Mouse (Mus musculus): ENCODE measurements around the gene Actr2. TPM values are rescaled to one million over a fixed set of nuclear protein-coding genes. Genes with fewer than 3 reads are reported as not detected.

Actr2 gene
- polyA plus RNA-seq, 2 experiments = 62.6 to 64.4 TPM

DNA sequence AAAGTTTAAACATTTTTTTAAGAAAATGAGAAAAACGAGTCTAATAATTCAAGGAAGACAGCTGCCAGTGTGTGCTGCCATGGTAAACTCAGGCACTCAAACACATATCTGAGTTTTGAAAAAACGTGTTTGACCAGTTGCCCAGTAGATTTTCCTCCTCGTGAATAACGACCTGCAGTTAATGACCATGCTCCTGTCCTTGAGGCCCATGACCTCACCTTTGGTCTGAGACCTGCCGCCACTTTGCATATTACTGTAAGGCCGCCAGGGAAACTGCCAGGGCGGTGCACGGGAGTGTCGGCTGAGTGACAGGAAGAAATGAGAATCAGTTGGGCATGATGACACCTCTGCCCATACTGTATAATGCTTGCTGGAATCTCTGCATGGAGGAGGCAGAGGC lies 85.0 kb downstream of the Actr2 start:
- no peak overlapping the region for H3K27ac ChIP-seq (replicated peaks; ENCODE audit: low read depth, low read length)
- no peak overlapping the region for H3K4me2 ChIP-seq (replicated peaks; ENCODE audit: low read depth, low read length, severe bottlenecking)
- ATAC-seq (ENCODE audit: low FRiP score, low read depth) = no peak
- TF ChIP-seq POLR2A (IDR thresholded peaks at IDR 0.05; ENCODE audit: borderline replicate concordance, extremely low read depth, insufficient read depth, insufficient read length) = no peak
- no peaks in the 10 kb centered on the region for H3K27me3 ChIP-seq (ENCODE audit: control insufficient read depth, insufficient read depth, low read length)
- 69% methylated on average over 9 of the region's 9 CpGs for WGBS
- no peak overlapping the region for H3K4me3 ChIP-seq (replicated peaks; ENCODE audit: low read length)
- peaks cover 3% of the 10 kb centered on the region; the same call in 1 of the 2 replicates for H3K9me3 ChIP-seq (ENCODE audit: control insufficient read depth, low read length)
- no peak overlapping the region for H3K9ac ChIP-seq (ENCODE audit: low read depth, low read length, severe bottlenecking)
- no peak for DNase-seq (ENCODE audit: low spot score)
- peaks cover 13% of the 10 kb centered on the region; the same call in 1 of the 2 replicates for H3K36me3 ChIP-seq (ENCODE audit: control insufficient read depth, insufficient read depth, low read length)
- H3K4me1 ChIP-seq (ENCODE audit: control insufficient read depth, insufficient read depth, low read length) = no peaks in the 10 kb centered on the region

DNA sequence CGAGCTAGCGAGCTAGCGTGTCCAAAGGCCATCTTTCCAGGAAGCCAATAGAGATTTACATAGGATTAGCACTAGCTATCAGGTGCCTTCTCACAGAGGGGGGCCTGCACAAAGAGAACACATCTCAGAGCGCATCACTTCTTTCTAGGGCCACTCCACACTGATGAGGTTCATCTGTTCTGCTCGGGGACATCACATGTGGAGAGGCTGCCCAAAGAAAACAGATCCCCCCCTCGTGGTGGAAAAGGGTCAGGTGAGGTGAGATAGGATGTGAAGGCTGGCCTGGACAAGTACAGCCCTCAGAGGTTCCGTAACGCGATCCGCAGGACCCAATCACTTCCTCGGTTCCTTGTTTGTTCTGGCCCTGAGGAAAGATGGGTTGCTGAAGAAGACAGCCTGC lies 86.8 kb downstream of the Actr2 start:
- H3K27ac ChIP-seq (replicated peaks; ENCODE audit: low read depth, low read length) = no peak overlapping the region
- H3K4me1 ChIP-seq (ENCODE audit: control insufficient read depth, insufficient read depth, low read length) = no peaks in the 10 kb centered on the region
- TF ChIP-seq POLR2A (IDR thresholded peaks at IDR 0.05; ENCODE audit: borderline replicate concordance, extremely low read depth, insufficient read depth, insufficient read length) = no peak
- ATAC-seq (ENCODE audit: low FRiP score, low read depth) = no peak
- DNase-seq (ENCODE audit: low spot score) = no peak
- no peaks in the 10 kb centered on the region for H3K27me3 ChIP-seq (ENCODE audit: control insufficient read depth, insufficient read depth, low read length)
- 55% methylated on average over 11 of the region's 11 CpGs for WGBS
- H3K9me3 ChIP-seq (ENCODE audit: control insufficient read depth, low read length) = peaks cover 10% of the 10 kb centered on the region
- H3K9ac ChIP-seq (ENCODE audit: low read depth, low read length, severe bottlenecking) = no peak overlapping the region
- H3K4me3 ChIP-seq (replicated peaks; ENCODE audit: low read length) = no peak overlapping the region
- peaks cover 27% of the 10 kb centered on the region for H3K36me3 ChIP-seq (ENCODE audit: control insufficient read depth, insufficient read depth, low read length)
- no peak overlapping the region for H3K4me2 ChIP-seq (replicated peaks; ENCODE audit: low read depth, low read length, severe bottlenecking)

DNA sequence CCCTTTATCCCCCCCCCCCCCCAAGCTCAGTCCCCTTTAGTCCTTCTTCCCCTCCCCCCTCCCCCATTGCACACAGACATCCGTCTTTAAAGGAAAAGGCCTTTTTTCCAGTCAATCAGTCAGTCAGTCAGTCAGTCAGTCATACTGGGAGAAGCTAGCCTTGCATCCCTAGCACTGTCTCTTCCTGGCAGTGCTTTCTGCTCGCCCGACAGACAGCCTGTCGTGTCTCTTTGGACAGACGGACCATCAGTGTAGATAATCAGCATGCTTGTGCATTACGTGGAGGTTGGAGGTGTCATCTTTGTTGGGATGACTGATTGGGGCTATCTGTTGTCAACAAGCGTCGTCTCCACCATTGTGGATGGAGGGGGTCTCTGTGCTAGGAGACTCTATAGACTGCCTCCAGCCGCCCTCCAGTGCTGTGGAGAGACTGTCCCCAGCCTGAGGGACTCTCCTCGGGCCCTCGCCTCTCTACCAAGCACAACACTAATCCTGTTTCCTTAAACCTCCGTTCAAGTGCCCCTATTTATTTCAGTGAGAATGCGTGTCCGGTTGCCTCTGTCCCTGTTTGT lies 89.7 kb downstream of the Actr2 start:
- H3K27ac ChIP-seq (replicated peaks; ENCODE audit: low read depth, low read length) = no peak overlapping the region
- DNase-seq (ENCODE audit: low spot score) (no peak), ATAC-seq (ENCODE audit: low FRiP score, low read depth) (no peak)
- 93% methylated on average over 14 of the region's 14 CpGs for WGBS
- no peak overlapping the region for H3K9ac ChIP-seq (ENCODE audit: low read depth, low read length, severe bottlenecking)
- H3K36me3 ChIP-seq (ENCODE audit: control insufficient read depth, insufficient read depth, low read length) = peaks cover 56% of the 10 kb centered on the region
- no peaks in the 10 kb centered on the region for H3K4me1 ChIP-seq (ENCODE audit: control insufficient read depth, insufficient read depth, low read length)
- no peak for TF ChIP-seq POLR2A (IDR thresholded peaks at IDR 0.05; ENCODE audit: borderline replicate concordance, extremely low read depth, insufficient read depth, insufficient read length)
- no peak overlapping the region for H3K4me3 ChIP-seq (replicated peaks; ENCODE audit: low read length)
- H3K9me3 ChIP-seq (ENCODE audit: control insufficient read depth, low read length) = peaks cover 37% of the 10 kb centered on the region
- no peak overlapping the region for H3K4me2 ChIP-seq (replicated peaks; ENCODE audit: low read depth, low read length, severe bottlenecking)
- H3K27me3 ChIP-seq (ENCODE audit: control insufficient read depth, insufficient read depth, low read length) = no peaks in the 10 kb centered on the region

DNA sequence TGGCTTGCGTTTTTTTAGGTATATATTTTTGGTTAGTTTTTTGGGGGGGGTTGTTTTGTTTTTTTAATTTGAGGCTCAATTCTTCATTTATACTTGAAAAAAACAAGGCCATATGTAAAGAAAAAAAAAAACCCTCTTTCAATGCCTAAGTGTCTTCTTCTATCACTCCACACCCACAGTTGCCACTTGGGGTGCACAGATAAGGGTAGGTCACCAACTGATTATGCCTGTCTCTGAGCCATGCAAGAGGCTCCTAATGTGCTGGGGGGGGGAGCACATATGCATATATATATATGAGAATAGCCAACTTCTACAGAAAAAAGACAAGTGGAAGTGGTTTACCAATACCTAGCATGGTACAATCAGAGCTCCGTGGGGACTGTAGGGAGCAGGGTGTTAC lies 90.3 kb downstream of the Actr2 start:
- Histone ChIP-seq H3K27me3 (ENCODE audit: control insufficient read depth, insufficient read depth, low read length) (no peaks in the 10 kb centered on the region), H3K36me3 (ENCODE audit: control insufficient read depth, insufficient read depth, low read length) (peaks cover 60% of the 10 kb centered on the region), H3K4me3 (replicated peaks; ENCODE audit: low read length) (no peak overlapping the region), H3K4me1 (ENCODE audit: control insufficient read depth, insufficient read depth, low read length) (no peaks in the 10 kb centered on the region), H3K4me2 (replicated peaks; ENCODE audit: low read depth, low read length, severe bottlenecking) (no peak overlapping the region), H3K27ac (replicated peaks; ENCODE audit: low read depth, low read length) (no peak overlapping the region), H3K9me3 (ENCODE audit: control insufficient read depth, low read length) (peaks cover 41% of the 10 kb centered on the region), H3K9ac (ENCODE audit: low read depth, low read length, severe bottlenecking) (no peak overlapping the region)
- no peak for DNase-seq (ENCODE audit: low spot score)
- no peak for ATAC-seq (ENCODE audit: low FRiP score, low read depth)
- 91% methylated on average over 2 of the region's 2 CpGs for WGBS
- TF ChIP-seq POLR2A (IDR thresholded peaks at IDR 0.05; ENCODE audit: borderline replicate concordance, extremely low read depth, insufficient read depth, insufficient read length) = no peak

DNA sequence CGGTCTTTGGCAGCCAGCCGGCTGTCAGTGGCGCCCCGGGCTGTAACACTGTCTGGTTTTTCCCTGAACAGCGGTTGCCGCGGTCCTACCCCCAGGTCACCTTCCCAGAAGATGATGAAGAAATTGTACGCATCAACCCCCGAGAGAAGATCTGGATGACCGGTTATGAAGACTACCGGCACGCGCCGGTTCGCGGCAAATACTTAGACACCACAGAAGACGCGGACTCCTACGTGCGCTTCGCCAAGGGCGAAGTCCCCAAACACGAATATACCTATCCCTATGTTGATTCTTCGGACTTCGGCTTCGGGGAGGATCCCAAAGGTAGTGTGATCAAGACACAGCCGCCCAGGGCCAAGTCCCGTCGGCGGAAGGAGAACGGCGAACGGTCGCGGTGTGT lies 92.0 kb downstream of the Actr2 start:
- ATAC-seq (ENCODE audit: low FRiP score, low read depth) (no peak), DNase-seq (ENCODE audit: low spot score) (no peak)
- no peaks in the 10 kb centered on the region for H3K4me1 ChIP-seq (ENCODE audit: control insufficient read depth, insufficient read depth, low read length)
- H3K9ac ChIP-seq (ENCODE audit: low read depth, low read length, severe bottlenecking) = no peak overlapping the region
- no peak for TF ChIP-seq POLR2A (IDR thresholded peaks at IDR 0.05; ENCODE audit: borderline replicate concordance, extremely low read depth, insufficient read depth, insufficient read length)
- no peak overlapping the region for H3K4me2 ChIP-seq (replicated peaks; ENCODE audit: low read depth, low read length, severe bottlenecking)
- WGBS = 99% methylated on average over 35 of the region's 35 CpGs
- H3K27ac ChIP-seq (replicated peaks; ENCODE audit: low read depth, low read length) = no peak overlapping the region
- H3K27me3 ChIP-seq (ENCODE audit: control insufficient read depth, insufficient read depth, low read length) = no peaks in the 10 kb centered on the region
- peaks cover 66% of the 10 kb centered on the region for H3K36me3 ChIP-seq (ENCODE audit: control insufficient read depth, insufficient read depth, low read length)
- peaks cover 41% of the 10 kb centered on the region for H3K9me3 ChIP-seq (ENCODE audit: control insufficient read depth, low read length)
- no peak overlapping the region for H3K4me3 ChIP-seq (replicated peaks; ENCODE audit: low read length)

DNA sequence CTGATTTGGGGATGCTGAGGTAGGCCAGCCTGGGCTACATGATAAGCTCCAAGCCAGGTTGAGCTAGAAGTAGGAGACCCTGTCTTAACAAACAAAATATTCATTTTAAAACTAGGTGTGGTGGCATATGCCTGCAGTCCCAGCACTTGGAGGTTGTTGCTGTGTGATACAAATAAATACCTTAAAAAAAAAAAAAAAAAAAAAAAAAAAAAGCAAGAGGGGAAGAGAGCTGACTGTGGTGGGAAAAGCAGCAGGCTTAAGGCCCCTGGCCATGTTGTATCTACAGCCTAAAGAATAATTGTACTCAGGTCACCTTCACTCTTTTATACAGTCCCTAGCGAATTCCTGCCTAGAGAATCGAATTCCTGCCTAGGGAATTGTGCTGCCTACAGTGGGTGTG lies 93.8 kb downstream of the Actr2 start:
- ATAC-seq (ENCODE audit: low FRiP score, low read depth) = no peak
- no peak overlapping the region for H3K9ac ChIP-seq (ENCODE audit: low read depth, low read length, severe bottlenecking)
- no peak overlapping the region for H3K4me3 ChIP-seq (replicated peaks; ENCODE audit: low read length)
- H3K4me2 ChIP-seq (replicated peaks; ENCODE audit: low read depth, low read length, severe bottlenecking) = no peak overlapping the region
- no peak overlapping the region for H3K27ac ChIP-seq (replicated peaks; ENCODE audit: low read depth, low read length)
- no peak for DNase-seq (ENCODE audit: low spot score)
- 98% methylated on average over 2 of the region's 2 CpGs for WGBS
- no peak for TF ChIP-seq POLR2A (IDR thresholded peaks at IDR 0.05; ENCODE audit: borderline replicate concordance, extremely low read depth, insufficient read depth, insufficient read length)
- H3K9me3 ChIP-seq (ENCODE audit: control insufficient read depth, low read length) = peaks cover 41% of the 10 kb centered on the region
- H3K36me3 ChIP-seq (ENCODE audit: control insufficient read depth, insufficient read depth, low read length) = peaks cover 62% of the 10 kb centered on the region
- H3K27me3 ChIP-seq (ENCODE audit: control insufficient read depth, insufficient read depth, low read length) = no peaks in the 10 kb centered on the region
- no peaks in the 10 kb centered on the region for H3K4me1 ChIP-seq (ENCODE audit: control insufficient read depth, insufficient read depth, low read length)

Measured in limb, embryonic 14.5 days (tissue).